Mouse (Mus musculus) bone marrow macrophage, adult 2 months (primary cell): ENCODE results near the gene Cops6. TPM values are rescaled to one million over a fixed set of nuclear protein-coding genes. Genes with fewer than 3 reads are reported as not detected.

Experiments used
- H3K27ac ChIP-seq: 2 replicates; pipeline ENCODE4 v1.5.1; 2012; ENCODE audit warnings: low read depth, low read length; ENCODE audit not compliant: insufficient read depth
- H3K4me1 ChIP-seq: 2 replicates; pipeline ENCODE4 v1.6.1; 2012; ENCODE audit warnings: low read length; ENCODE audit not compliant: control insufficient read depth, insufficient read depth
- H3K4me3 ChIP-seq: 2 replicates; pipeline ENCODE4 v1.5.1; 2012; ENCODE audit warnings: mild to moderate bottlenecking, low read length, moderate library complexity; ENCODE audit not compliant: insufficient read depth
- CTCF ChIP-seq: IDR thresholded peaks from 2 replicates; pipeline ENCODE4 v1.5.1; 2012; ENCODE audit warnings: low read depth, mild to moderate bottlenecking, low read length, moderate library complexity
- POLR2A ChIP-seq: IDR thresholded peaks from 2 replicates; pipeline ENCODE4 v1.6.1; 2012; ENCODE audit warnings: mild to moderate bottlenecking, low read depth, low read length, borderline replicate concordance
- polyA plus RNA-seq: library from polyadenylated mRNA; stranded (reverse); fragments of >200 nt; gene quantifications from 2 replicates; pipeline ENCODE4 v1.2.4, GENCODE M21; 2012; ENCODE audit not compliant: missing spikeins, insufficient read depth, insufficient read length

The Cops6 gene
- polyA plus RNA-seq, 1 experiment, result 77.7 TPM

DNA sequence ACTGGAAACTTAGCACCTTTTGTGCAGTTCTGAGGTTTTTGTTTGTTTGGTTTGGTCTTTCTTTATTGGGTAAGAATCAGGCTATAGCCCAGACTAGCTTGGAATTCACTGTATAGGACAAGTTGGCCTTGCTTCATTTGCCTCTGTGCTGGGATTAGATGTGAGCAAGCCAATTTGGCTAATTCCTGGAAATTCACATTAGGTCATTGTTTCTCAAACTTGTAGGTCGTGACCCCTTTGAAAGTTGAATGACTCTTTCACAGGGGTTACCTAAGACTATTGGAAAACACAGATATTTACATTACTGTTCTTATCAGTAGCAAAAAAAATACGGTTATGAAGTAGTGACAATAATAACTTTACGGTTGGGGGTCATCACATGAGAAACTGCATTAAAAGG lies 6.5 kb upstream of the Cops6 start:
- H3K4me1 ChIP-seq, result peaks cover 2% of the 10 kb centered on the region; the same call in 1 of the 2 replicates
- no peak overlapping the region for H3K27ac ChIP-seq
- TF ChIP-seq CTCF (no peak), POLR2A (no peak)
- no peak overlapping the region for H3K4me3 ChIP-seq

DNA sequence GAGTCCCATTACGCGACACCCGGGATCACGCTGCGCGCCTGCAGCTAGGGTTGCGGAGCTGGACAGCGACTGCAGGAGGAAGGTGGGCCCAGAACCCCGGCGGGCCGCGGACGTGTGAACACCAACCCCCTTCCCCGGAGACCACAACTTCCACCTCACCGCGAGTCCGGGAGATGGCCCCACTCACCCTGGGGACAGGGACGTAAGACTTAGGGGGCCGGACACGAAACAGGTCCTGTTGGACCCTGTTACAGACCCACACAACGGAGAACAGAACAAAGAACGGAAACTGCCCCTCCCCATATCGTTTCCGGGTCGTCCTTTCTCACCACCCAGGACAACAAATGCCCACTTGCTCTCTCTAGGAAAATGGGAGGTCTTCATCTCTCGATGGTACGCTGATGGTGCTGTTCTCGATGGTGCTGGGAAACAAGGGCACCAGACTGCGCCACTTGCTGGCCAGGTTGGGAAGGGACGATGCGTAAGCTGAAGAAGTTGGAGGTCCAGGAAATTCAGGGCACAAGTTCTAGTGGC lies 5.4 kb upstream of the Cops6 start, which contains the start of gene Zfp113:
Gene Zfp113, minus strand, starts transcription at position 302 of the 534 bp plus-strand sequence.
- Histone ChIP-seq H3K27ac (peak within 1 kb of the TSS; percentile 50), H3K4me1 (peaks cover 5% of the 10 kb centered on the region), H3K4me3 (peak within 1 kb of the TSS; percentile 88)
- TF ChIP-seq CTCF (peak; percentile 20; the same call in 1 of the 2 replicates), POLR2A (no peak)

DNA sequence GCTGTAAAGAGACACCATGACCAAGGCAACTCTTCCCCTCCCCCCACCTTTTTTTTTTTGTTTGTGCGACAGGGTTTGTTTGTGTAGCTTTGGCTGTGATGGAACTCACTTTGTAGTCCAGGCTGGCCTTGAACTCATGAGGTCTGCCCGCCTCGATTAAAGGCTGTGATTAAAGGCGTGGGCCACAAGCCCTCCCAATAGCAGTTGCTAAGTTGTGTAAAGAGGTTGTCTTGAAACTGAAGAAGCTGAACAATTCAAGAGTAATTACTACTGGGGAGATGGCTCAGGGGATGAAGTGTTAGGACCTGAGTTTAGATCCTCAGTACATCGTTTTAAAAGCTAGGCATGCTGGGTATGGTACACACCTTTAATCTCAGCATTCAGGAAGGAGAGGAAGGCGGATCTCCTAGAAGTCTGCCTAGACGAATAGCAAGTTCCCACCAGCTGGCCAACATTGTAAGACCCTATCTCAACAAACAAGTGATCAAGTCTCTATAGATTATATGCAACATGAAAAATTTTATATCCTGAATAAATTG lies 578 bp upstream of the Cops6 start:
- TF ChIP-seq CTCF (no peak), POLR2A (no peak)
- H3K27ac ChIP-seq, result no peak overlapping the region
- peaks cover 6% of the 10 kb centered on the region for H3K4me1 ChIP-seq
- peak overlapping the region; percentile 93 for H3K4me3 ChIP-seq

DNA sequence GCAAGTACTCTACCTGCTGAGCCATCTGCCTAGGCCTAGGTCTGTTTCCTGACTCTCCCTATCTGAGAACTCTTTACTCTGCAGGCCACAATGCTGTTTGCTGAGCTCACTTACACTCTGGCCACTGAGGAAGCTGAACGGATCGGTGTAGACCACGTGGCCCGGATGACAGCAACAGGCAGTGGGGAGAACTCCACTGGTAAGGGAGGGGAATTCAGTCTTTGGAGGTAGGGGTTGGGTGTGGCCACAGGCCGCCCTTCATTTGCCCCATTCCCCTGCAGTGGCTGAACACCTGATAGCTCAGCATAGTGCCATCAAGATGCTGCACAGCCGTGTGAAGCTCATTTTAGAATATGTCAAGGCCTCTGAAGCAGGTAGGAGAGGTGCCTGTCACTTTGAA lies 2.2 kb downstream of the Cops6 start:
- Histone ChIP-seq H3K4me3 (no peak overlapping the region), H3K27ac (no peak overlapping the region), H3K4me1 (peaks cover 6% of the 10 kb centered on the region)
- no peak for TF ChIP-seq CTCF
- no peak for TF ChIP-seq POLR2A

DNA sequence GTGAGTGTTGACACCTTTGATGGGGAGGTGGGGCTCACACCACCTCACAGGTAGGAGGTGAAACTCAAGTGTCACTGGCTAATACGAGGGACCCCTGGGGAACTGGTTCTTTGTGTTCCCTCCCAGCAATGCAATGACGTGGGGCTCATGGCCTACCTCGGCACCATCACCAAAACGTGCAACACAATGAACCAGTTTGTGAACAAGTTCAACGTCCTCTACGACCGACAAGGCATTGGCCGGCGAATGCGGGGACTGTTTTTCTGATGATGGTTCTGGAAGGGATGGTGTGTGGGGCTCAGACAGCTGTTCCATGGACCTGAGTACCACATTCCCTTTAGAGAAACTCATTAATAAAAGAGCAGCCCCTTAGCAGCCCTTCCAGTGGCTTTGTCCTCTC lies 2.7 kb downstream of the Cops6 start:
- Histone ChIP-seq H3K4me1 (peaks cover 6% of the 10 kb centered on the region), H3K4me3 (no peak overlapping the region), H3K27ac (no peak overlapping the region)
- TF ChIP-seq POLR2A (no peak), CTCF (no peak)

DNA sequence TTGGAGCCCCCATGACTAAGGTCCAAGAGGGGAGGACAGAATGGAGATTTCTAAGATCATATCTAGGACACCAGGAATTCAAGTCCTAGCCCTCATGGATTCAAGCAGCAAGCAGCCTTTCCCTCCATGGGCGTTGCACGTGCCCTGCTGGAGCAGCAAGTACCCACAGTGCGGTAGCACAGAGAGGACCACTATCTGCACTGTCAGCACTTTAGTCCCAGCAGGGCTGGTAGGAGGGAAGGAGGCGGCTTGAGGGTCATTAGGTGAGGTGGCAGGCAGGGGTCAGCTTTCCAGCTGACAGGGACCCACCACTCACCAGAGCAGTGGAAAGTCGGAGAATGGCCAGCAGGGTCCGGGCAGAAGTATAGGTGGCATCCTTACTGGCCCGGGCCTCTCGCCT lies 4.7 kb downstream of the Cops6 start:
- no peak for TF ChIP-seq POLR2A
- no peak for TF ChIP-seq CTCF
- Histone ChIP-seq H3K27ac (no peak overlapping the region), H3K4me1 (peaks cover 5% of the 10 kb centered on the region; the same call in 1 of the 2 replicates), H3K4me3 (no peak overlapping the region)

DNA sequence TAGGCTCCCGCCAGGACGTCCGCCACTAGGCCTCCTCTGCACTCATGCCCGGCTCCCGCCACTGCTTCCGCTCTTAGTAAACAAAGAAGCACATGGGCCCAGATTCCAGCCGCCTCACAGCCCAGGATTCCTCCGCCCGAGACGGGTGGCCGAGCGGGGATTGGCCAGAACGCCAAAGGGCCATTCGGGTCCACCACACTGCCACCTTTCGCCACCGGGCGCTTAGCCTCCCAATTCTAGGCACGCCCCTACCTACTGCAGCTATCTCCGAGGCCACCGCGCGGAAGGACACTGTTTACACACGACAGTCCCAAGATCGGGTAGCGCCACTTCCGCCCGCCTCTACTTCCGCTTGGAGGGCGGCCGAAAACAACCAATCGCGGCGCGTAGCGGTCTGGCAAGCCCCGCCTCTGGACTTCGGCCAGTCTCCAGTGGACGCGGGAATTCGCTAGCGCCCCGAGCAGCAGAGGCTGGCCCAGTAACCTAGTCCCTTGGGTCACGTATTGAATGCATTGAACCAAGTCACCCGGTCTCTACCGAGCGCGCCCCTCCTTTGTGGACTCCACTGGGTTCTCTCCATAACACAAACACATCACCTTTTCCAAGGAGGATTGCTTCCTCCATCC lies 10.2 kb downstream of the Cops6 start:
- Histone ChIP-seq H3K27ac (peak overlapping the region; percentile 75), H3K4me1 (peaks cover 25% of the 10 kb centered on the region), H3K4me3 (peak overlapping the region; percentile 59)
- TF ChIP-seq CTCF, result no peak
- 0 out of 2 replicates have a peak, but pooled peaks have one; percentile 35 for TF ChIP-seq POLR2A

DNA sequence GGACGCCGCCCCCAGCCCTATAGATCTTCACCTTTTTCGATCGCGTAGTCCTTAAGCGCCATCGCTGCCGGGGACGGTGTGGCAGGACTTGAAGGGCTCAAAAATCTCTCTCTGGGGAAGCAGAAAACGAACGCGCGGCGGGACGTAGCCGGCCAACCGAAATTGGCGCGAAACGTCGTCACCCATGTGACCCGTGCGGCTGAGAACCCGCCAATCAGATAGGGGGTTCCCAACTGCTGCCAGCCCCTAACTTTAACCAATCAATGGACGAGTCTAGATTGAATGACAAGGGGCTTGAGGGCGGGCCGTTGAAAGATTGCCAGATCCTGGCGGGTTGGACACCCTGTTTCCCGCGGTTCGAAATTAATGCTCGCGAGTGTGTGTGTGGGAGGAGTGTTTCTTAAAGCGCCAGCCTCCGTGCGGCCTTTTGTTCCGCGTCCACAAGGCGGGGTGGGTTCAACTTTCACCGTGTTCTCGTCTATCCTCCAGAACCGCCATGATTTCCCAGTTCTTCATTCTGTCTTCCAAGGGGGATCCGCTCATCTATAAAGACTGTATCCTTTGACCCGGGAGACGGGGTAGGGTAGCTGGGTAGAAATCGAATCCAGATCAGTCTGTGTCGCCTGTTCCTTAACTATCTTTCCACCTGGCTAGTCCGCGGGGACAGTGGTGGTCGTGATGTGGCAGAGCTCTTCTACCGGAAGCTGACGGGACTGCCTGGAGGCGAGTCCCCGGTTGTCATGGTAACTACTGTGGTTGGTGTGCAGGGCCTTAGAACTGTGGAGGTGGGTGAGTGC lies 11.0 kb downstream of the Cops6 start, which contains the start of the genes Ap4m1 and Mcm7:
Gene Ap4m1, plus strand, starts transcription at position 308 of the 797 bp plus-strand sequence.
Gene Mcm7, minus strand, starts transcription at position 728 of the 797 bp plus-strand sequence.
- Histone ChIP-seq H3K27ac (peak within 1 kb of the TSS; percentile 85), H3K4me3 (peak within 1 kb of the TSS; percentile 78), H3K4me1 (peaks cover 25% of the 10 kb centered on the region)
- TF ChIP-seq POLR2A (no peak; the same call in 1 of the 2 replicates), CTCF (no peak)

DNA sequence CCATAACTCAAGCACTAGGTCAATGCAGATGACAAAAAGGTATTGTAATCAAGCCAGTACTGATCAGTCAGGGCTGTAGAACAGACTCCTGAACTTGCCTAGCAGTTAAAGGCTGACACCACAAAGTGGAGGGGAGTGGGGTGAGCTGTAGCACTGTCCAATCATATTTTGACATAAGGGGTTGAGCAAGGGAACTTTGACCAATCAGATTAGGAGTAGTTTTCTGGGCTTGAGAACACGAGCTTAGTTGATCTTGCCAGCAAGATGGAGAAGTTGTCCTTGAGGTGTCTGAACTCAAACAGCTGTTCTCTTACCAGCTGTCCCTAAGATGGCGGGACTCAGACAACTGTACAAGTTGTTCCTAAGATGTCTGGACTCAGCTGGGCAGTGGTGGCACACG lies 12.3 kb downstream of the Cops6 start:
- Histone ChIP-seq H3K27ac (peak overlapping the region; percentile 85; the same call in 1 of the 2 replicates), H3K4me3 (no peak overlapping the region), H3K4me1 (peaks cover 25% of the 10 kb centered on the region)
- TF ChIP-seq POLR2A (no peak), CTCF (no peak)
